Comparison of ENCODE assay signal across 8 mouse cellular contexts in genomic region chr8:110941453-110941948, GRCm38 (mm10). TPM values are rescaled to one million over a fixed set of nuclear protein-coding genes. Genes with fewer than 3 reads are reported as not detected.
A peak's percentile ranks its signal among the peaks of the same experiment; 100 is the strongest.
DNase-seq lines count a peak whose midpoint lies in the region; ATAC-seq and TF ChIP-seq lines count a peak whose summit lies in the region.

No protein-coding gene starts in this region.

- no peak overlapping the region for H3K9ac ChIP-seq in neural tube, embryonic 14.5 days (replicated peaks; ENCODE audit: low read depth, low read length)
- no peak overlapping the region for H3K9ac ChIP-seq in neural tube, embryonic 15.5 days (replicated peaks)
- no peak overlapping the region for H3K9ac ChIP-seq in heart, embryonic 15.5 days
- no peak overlapping the region for H3K9ac ChIP-seq in forebrain, embryonic 16.5 days (replicated peaks; ENCODE audit: low read depth, low read length)

- H3K9me3 ChIP-seq in neural tube, embryonic 14.5 days (ENCODE audit: control insufficient read depth, low read length), result no peaks in the 10 kb centered on the region
- no peaks in the 10 kb centered on the region for H3K9me3 ChIP-seq in neural tube, embryonic 15.5 days (replicated peaks)
- H3K9me3 ChIP-seq in heart, embryonic 15.5 days (replicated peaks), result no peaks in the 10 kb centered on the region
- no peaks in the 10 kb centered on the region for H3K9me3 ChIP-seq in forebrain, embryonic 16.5 days (ENCODE audit: control insufficient read depth, low read length)

- H3K4me3 ChIP-seq in neural tube, embryonic 14.5 days (ENCODE audit: low read depth, low read length), result no peak overlapping the region
- H3K4me3 ChIP-seq in neural tube, embryonic 15.5 days (replicated peaks), result no peak overlapping the region
- H3K4me3 ChIP-seq in heart, embryonic 15.5 days, result no peak overlapping the region
- H3K4me3 ChIP-seq in small intestine, adult 2 months (ENCODE audit: low read depth, low read length), result no peak overlapping the region
- no peak overlapping the region for H3K4me3 ChIP-seq in forebrain, embryonic 16.5 days (replicated peaks; ENCODE audit: low read length)

- H3K27me3 ChIP-seq in neural tube, embryonic 14.5 days (ENCODE audit: control insufficient read depth, insufficient read depth, low read length), result no peaks in the 10 kb centered on the region
- H3K27me3 ChIP-seq in neural tube, embryonic 15.5 days (replicated peaks), result no peaks in the 10 kb centered on the region
- no peaks in the 10 kb centered on the region for H3K27me3 ChIP-seq in heart, embryonic 15.5 days
- no peaks in the 10 kb centered on the region for H3K27me3 ChIP-seq in small intestine, adult 2 months (ENCODE audit: control insufficient read depth, insufficient read depth, low read length)
- H3K27me3 ChIP-seq in forebrain, embryonic 16.5 days (replicated peaks; ENCODE audit: control insufficient read depth, insufficient read depth, low read length), result no peaks in the 10 kb centered on the region

- TF ChIP-seq CTCF in small intestine, adult 2 months (IDR thresholded peaks at IDR 0.05; ENCODE audit: extremely low read depth, insufficient read length, insufficient replicate concordance, low read depth, low read length), result no peak

- no peak for TF ChIP-seq POLR2A in small intestine, adult 2 months (IDR thresholded peaks at IDR 0.05; ENCODE audit: low read depth, low read length)

- H3K4me1 ChIP-seq in neural tube, embryonic 14.5 days (ENCODE audit: control insufficient read depth, insufficient read depth, low read length), result peaks cover 11% of the 10 kb centered on the region; the same call in 1 of the 2 replicates
- H3K4me1 ChIP-seq in neural tube, embryonic 15.5 days, result peaks cover 10% of the 10 kb centered on the region
- peaks cover 69% of the 10 kb centered on the region for H3K4me1 ChIP-seq in heart, embryonic 15.5 days (replicated peaks)
- 0 out of 2 replicates have a peak, but pooled peaks cover 4% of the 10 kb centered on the region for H3K4me1 ChIP-seq in small intestine, adult 2 months (ENCODE audit: control insufficient read depth, insufficient read depth, insufficient read length, low read length)
- H3K4me1 ChIP-seq in forebrain, embryonic 16.5 days (replicated peaks; ENCODE audit: control insufficient read depth, insufficient read depth, low read length), result peaks cover 7% of the 10 kb centered on the region

- ATAC-seq in neural tube, embryonic 14.5 days (ENCODE audit: low read depth), result no peak; the same call in 1 of the 2 replicates
- ATAC-seq in neural tube, embryonic 15.5 days (ENCODE audit: low FRiP score), result no peak
- ATAC-seq in heart, embryonic 15.5 days (replicated peaks; ENCODE audit: insufficient number of reproducible peaks, insufficient read depth, low FRiP score, low read depth), result peak; percentile 75
- no peak for ATAC-seq in forebrain, embryonic 16.5 days

- 0 out of 2 replicates have a peak overlapping the region, but pooled peaks have one; percentile 22 for H3K27ac ChIP-seq in neural tube, embryonic 14.5 days (ENCODE audit: low read depth, low read length)
- no peak overlapping the region for H3K27ac ChIP-seq in neural tube, embryonic 15.5 days (replicated peaks)
- H3K27ac ChIP-seq in heart, embryonic 15.5 days, result peak overlapping the region; percentile 85
- peak overlapping the region; percentile 8 for H3K27ac ChIP-seq in small intestine, adult 2 months (ENCODE audit: insufficient read depth, low read depth, low read length)
- no peak overlapping the region for H3K27ac ChIP-seq in forebrain, embryonic 16.5 days (ENCODE audit: low read length)

- DNase-seq in embryo, embryonic 10.5 days (ENCODE audit: low spot score), result peak; percentile 44
- peak; percentile 85 to 89 for DNase-seq in kidney, postnatal 36 days
- DNase-seq in layer of hippocampus, postnatal 36 days, result no peak

- H3K4me2 ChIP-seq in neural tube, embryonic 14.5 days (ENCODE audit: low read depth, low read length), result no peak overlapping the region
- H3K4me2 ChIP-seq in neural tube, embryonic 15.5 days, result no peak overlapping the region
- peak overlapping the region; percentile 27 for H3K4me2 ChIP-seq in heart, embryonic 15.5 days
- no peak overlapping the region for H3K4me2 ChIP-seq in forebrain, embryonic 16.5 days (ENCODE audit: low read length)

- WGBS in neural tube, embryonic 14.5 days, result 55% methylated on average over 10 of the region's 10 CpGs
- 49% methylated on average over 10 of the region's 10 CpGs for WGBS in neural tube, embryonic 15.5 days
- 16% methylated on average over 10 of the region's 10 CpGs for WGBS in heart, embryonic 15.5 days
- WGBS in small intestine, adult 2 months, result 46% methylated on average over 10 of the region's 10 CpGs
- 44% methylated on average over 10 of the region's 10 CpGs for WGBS in forebrain, embryonic 16.5 days

- no peaks in the 10 kb centered on the region for H3K36me3 ChIP-seq in neural tube, embryonic 14.5 days (ENCODE audit: control insufficient read depth, insufficient read depth, low read length)
- H3K36me3 ChIP-seq in neural tube, embryonic 15.5 days, result no peaks in the 10 kb centered on the region
- H3K36me3 ChIP-seq in heart, embryonic 15.5 days, result no peaks in the 10 kb centered on the region
- no peaks in the 10 kb centered on the region for H3K36me3 ChIP-seq in small intestine, adult 2 months (ENCODE audit: control insufficient read depth, insufficient read depth, low read length)
- no peaks in the 10 kb centered on the region for H3K36me3 ChIP-seq in forebrain, embryonic 16.5 days (ENCODE audit: control insufficient read depth, insufficient read depth)

RNA-seq across cellular contexts. Expression of gene St3gal2, which starts 21.8 kb away (rescaled TPM):
- polyA plus RNA-seq in neural tube, embryonic 14.5 days (2014; fragmentation: Nextera tagmentation; extraction: Ambion mirVana), result 12.7 and 15.0 TPM in 2 replicates
- polyA plus RNA-seq in neural tube, embryonic 15.5 days (2015; fragmentation: Nextera tagmentation; extraction: Ambion mirVana), result 23.1 and 24.4 TPM in 2 replicates
- polyA plus RNA-seq in heart, embryonic 15.5 days (2015; fragmentation: Nextera tagmentation; extraction: Ambion mirVana), result 15.2 and 17.2 TPM in 2 replicates
- polyA plus RNA-seq in small intestine, adult 2 months (2012; rRNA removed), result 3.6 and 5.9 TPM in 2 replicates
- polyA plus RNA-seq in forebrain, embryonic 16.5 days (2015; fragmentation: Nextera tagmentation; extraction: Ambion mirVana), result 24.7 and 25.2 TPM in 2 replicates
- total RNA-seq in layer of hippocampus, postnatal 36 days (2021), result 10 to 100 TPM; 94.9 to 95.6 TPM

RNA-seq across cellular contexts. Expression of gene Fuk, which starts 39.2 kb away (rescaled TPM):
- 3.9 and 5.4 TPM in 2 replicates for polyA plus RNA-seq in neural tube, embryonic 14.5 days (2014; fragmentation: Nextera tagmentation; extraction: Ambion mirVana)
- polyA plus RNA-seq in neural tube, embryonic 15.5 days (2015; fragmentation: Nextera tagmentation; extraction: Ambion mirVana), result 7.3 and 7.5 TPM in 2 replicates
- 4.8 and 7.1 TPM in 2 replicates for polyA plus RNA-seq in heart, embryonic 15.5 days (2015; fragmentation: Nextera tagmentation; extraction: Ambion mirVana)
- 17.9 and 21.7 TPM in 2 replicates for polyA plus RNA-seq in small intestine, adult 2 months (2012; rRNA removed)
- 8.2 and 8.4 TPM in 2 replicates for polyA plus RNA-seq in forebrain, embryonic 16.5 days (2015; fragmentation: Nextera tagmentation; extraction: Ambion mirVana)
- total RNA-seq in layer of hippocampus, postnatal 36 days (2021), result 10 to 100 TPM; 20.8 to 24.0 TPM

RNA-seq across cellular contexts. Expression of gene Ddx19a, which starts 56.1 kb away (rescaled TPM):
- polyA plus RNA-seq in neural tube, embryonic 14.5 days (2014; fragmentation: Nextera tagmentation; extraction: Ambion mirVana), result 14.0 and 14.8 TPM in 2 replicates
- polyA plus RNA-seq in neural tube, embryonic 15.5 days (2015; fragmentation: Nextera tagmentation; extraction: Ambion mirVana), result 9.8 and 11.6 TPM in 2 replicates
- 8.6 and 12.5 TPM in 2 replicates for polyA plus RNA-seq in heart, embryonic 15.5 days (2015; fragmentation: Nextera tagmentation; extraction: Ambion mirVana)
- 5.3 and 10.4 TPM in 2 replicates for polyA plus RNA-seq in small intestine, adult 2 months (2012; rRNA removed)
- polyA plus RNA-seq in forebrain, embryonic 16.5 days (2015; fragmentation: Nextera tagmentation; extraction: Ambion mirVana), result 11.7 and 11.9 TPM in 2 replicates
- 10 to 100 TPM; 28.9 to 31.0 TPM for total RNA-seq in layer of hippocampus, postnatal 36 days (2021)

Comparison
In these comparisons a context has a peak if more than half of its experiments do, and no peak if none do; other contexts are left out.
1. H3K27ac ChIP-seq: peak in neural tube, embryonic 14.5 days (single experiment), heart, embryonic 15.5 days (single experiment) and small intestine, adult 2 months (single experiment); none in neural tube, embryonic 15.5 days (single experiment) and forebrain, embryonic 16.5 days (single experiment).
2. DNase-seq: peak in embryo, embryonic 10.5 days (single experiment) and kidney, postnatal 36 days (2 of 2); none in layer of hippocampus, postnatal 36 days (0 of 2).